Mouse (Mus musculus) C2C12 (cell line): ENCODE measurements around the gene Gas7.

Experiments
- CTCF ChIP-seq: IDR thresholded peaks from one replicate; pipeline ENCODE4 v1.5.1; 2011; ENCODE audit not compliant: control insufficient read depth, insufficient read depth, insufficient read length
- MAX ChIP-seq: IDR thresholded peaks from one replicate; pipeline ENCODE4 v1.6.1; 2011; ENCODE audit warnings: mild to moderate bottlenecking, control low read depth
- USF1 ChIP-seq: IDR thresholded peaks from one replicate; pipeline ENCODE4 v1.6.1; 2011; ENCODE audit warnings: low read depth, mild to moderate bottlenecking, control low read depth, moderate library complexity

GRCm38 (mm10) chr11:67535703-67536102 lies 80.5 kb downstream of the Gas7 start:
- TF ChIP-seq CTCF, result no peak
- no peak for TF ChIP-seq MAX
- no peak for TF ChIP-seq USF1
